Mouse (Mus musculus): ENCODE data around the gene Ubiad1.

Ubiad1 gene

GRCm38 (mm10) chr4:148399437-148400094 is 45.0 kb downstream of the Ubiad1 start:
- DNase-seq = no peak

GRCm38 (mm10) chr4:148397531-148398287 is 46.9 kb downstream of the Ubiad1 start:
- no peak for DNase-seq

GRCm38 (mm10) chr4:148397113-148397512 is 47.5 kb downstream of the Ubiad1 start:
- DNase-seq = no peak

- DNase-seq = no peak
Measured at GRCm38 (mm10) chr4:148395875-148396274, 48.7 kb downstream of the Ubiad1 start.

GRCm38 (mm10) chr4:148395198-148395597 is 49.4 kb downstream of the Ubiad1 start:
- no peak for DNase-seq

GRCm38 (mm10) chr4:148391714-148392310 is 52.8 kb downstream of the Ubiad1 start:
- DNase-seq = no peak

GRCm38 (mm10) chr4:148389635-148390034 is 54.9 kb downstream of the Ubiad1 start:
- DNase-seq = no peak

- peak; percentile 33 for DNase-seq
Measured at GRCm38 (mm10) chr4:148389047-148389446, 55.5 kb downstream of the Ubiad1 start.

GRCm38 (mm10) chr4:148385269-148385668 is 59.3 kb downstream of the Ubiad1 start:
- no peak for DNase-seq

Data from thymus, postnatal 4 days (tissue).